Mouse (Mus musculus) CH12.LX (cell line): Measurements from ENCODE around the gene Pld2.

Experiments used
- CTCF ChIP-seq, 2 experiments: IDR thresholded peaks in 1 of 2; conservative IDR thresholded peaks in 1 of 2; 2 replicates each; pipeline ENCODE4 v1.5.1; 2011 to 2012; ENCODE audit warnings: low read depth in 2 of 2, low read length in 2 of 2, improper control_type of control experiment in 1 of 2, inconsistent platforms in 1 of 2, mild to moderate bottlenecking in 1 of 2, moderate library complexity in 1 of 2
- EP300 ChIP-seq: IDR thresholded peaks from 2 replicates; pipeline ENCODE4 v1.6.1; 2011; ENCODE audit warnings: low read length, improper control_type of control experiment
- MAX ChIP-seq: IDR thresholded peaks from 2 replicates; pipeline ENCODE4 v1.6.1; 2011; ENCODE audit warnings: low read length, improper control_type of control experiment

- TF ChIP-seq CTCF (conservative IDR thresholded peaks at IDR 0.05 in 1 of 2, IDR thresholded peaks at IDR 0.05 in 1 of 2; ENCODE audit: low read depth in 2 of 2, low read length in 2 of 2) (no peak), EP300 (no peak), MAX (no peak)
These were observed 14.6 kb upstream of the Pld2 start, which contains the start of gene Psmb6 for GRCm38 (mm10) chr11:70525184-70525678.
